Mouse (Mus musculus) small intestine, adult 2 months (tissue): Measurements from ENCODE around the gene Abca8b.

Experiments
- CTCF ChIP-seq: fragments of 200-500 bp; IDR thresholded peaks from 2 replicates; pipeline ENCODE4 v1.5.1; 2012; ENCODE audit warnings: low read depth, mild to moderate bottlenecking, control low read depth, inconsistent platforms, low read length, moderate library complexity, mixed read lengths; ENCODE audit not compliant: insufficient replicate concordance, insufficient read length; ENCODE audit errors: extremely low read depth
- POLR2A ChIP-seq: fragments of 200-500 bp; IDR thresholded peaks from 2 replicates; pipeline ENCODE4 v1.6.1; 2012; ENCODE audit warnings: low read depth, mild to moderate bottlenecking, control low read depth, inconsistent platforms, low read length, moderate library complexity

DNA sequence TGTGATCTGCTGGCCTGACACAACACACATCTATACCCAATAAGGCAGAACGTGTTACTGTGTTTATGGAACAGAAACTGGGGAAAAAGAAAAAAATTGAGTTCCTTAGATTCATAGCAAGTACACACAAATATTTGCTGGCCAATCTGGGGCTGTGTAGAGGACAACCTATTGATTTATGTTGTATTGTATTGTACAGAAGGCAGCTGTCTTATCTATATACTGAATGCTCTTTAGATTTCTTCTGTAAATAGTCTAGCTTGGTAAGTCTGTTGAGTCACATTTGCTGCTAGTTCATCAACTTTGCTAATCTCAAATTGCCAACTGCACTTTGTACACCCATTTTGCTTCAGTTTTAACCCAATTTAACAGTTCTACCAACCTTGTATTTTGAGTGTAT lies 7.5 kb downstream of the Abca8b start:
- no peak for TF ChIP-seq CTCF
- no peak for TF ChIP-seq POLR2A
